Mouse (Mus musculus) neural tube, embryonic 14.5 days (tissue): ENCODE results near the gene Tpgs1. TPM values are rescaled to one million over a fixed set of nuclear protein-coding genes. Genes with fewer than 3 reads are reported as not detected.
A peak's percentile ranks its signal among the peaks of the same experiment; 100 is the strongest.

Experiments
- ATAC-seq: fragments of 200-750 bp; cut with Nextera tagmentation; 2 replicates; pipeline ENCODE4 v1.8.0; 2017; ENCODE audit warnings: low read depth, mild to moderate bottlenecking, moderate TSS enrichment, moderate library complexity
- H3K27ac ChIP-seq: fragments of 300-500 bp; sonication (generic); 2 replicates; pipeline ENCODE4 v1.5.1; 2014; ENCODE audit warnings: low read depth, mild to moderate bottlenecking, control low read depth, low read length, moderate library complexity, mixed read lengths
- H3K27me3 ChIP-seq: fragments of 300-500 bp; sonication (generic); 2 replicates; pipeline ENCODE4 v1.6.1; 2014; ENCODE audit warnings: low read length; ENCODE audit not compliant: control insufficient read depth, insufficient read depth
- H3K36me3 ChIP-seq: fragments of 300-500 bp; sonication (generic); 2 replicates; pipeline ENCODE4 v1.6.1; 2014; ENCODE audit warnings: low read length, mixed read lengths; ENCODE audit not compliant: control insufficient read depth, insufficient read depth
- H3K4me1 ChIP-seq: fragments of 300-500 bp; sonication (generic); 2 replicates; pipeline ENCODE4 v1.6.1; 2014; ENCODE audit warnings: low read length; ENCODE audit not compliant: control insufficient read depth, insufficient read depth
- H3K4me2 ChIP-seq: fragments of 300-500 bp; sonication (generic); 2 replicates; pipeline ENCODE4 v1.6.1; 2014; ENCODE audit warnings: mild to moderate bottlenecking, low read depth, low read length, control low read depth
- H3K4me3 ChIP-seq: fragments of 300-500 bp; sonication (generic); 2 replicates; pipeline ENCODE4 v1.5.1; 2014; ENCODE audit warnings: low read depth, low read length, control low read depth, mixed read lengths
- H3K9ac ChIP-seq: fragments of 300-500 bp; sonication (generic); replicated peaks from 2 replicates; pipeline ENCODE4 v1.6.1; 2014; ENCODE audit warnings: low read depth, mild to moderate bottlenecking, control low read depth, low read length, mixed read lengths
- H3K9me3 ChIP-seq: fragments of 300-500 bp; sonication (generic); 2 replicates; pipeline ENCODE4 v1.6.1; 2016; ENCODE audit warnings: low read length; ENCODE audit not compliant: control insufficient read depth
- WGBS: fragments of 180-500 bp; shearing (Covaris S2); extraction: QIAGEN DNeasy Blood & Tissue Kit; methylation state at CpG from one replicate; pipeline ENCODE4 v1.1.7; 2014; 5-methylcytosine and 5-hydroxymethylcytosine counted together
- polyA plus RNA-seq: library from polyadenylated mRNA; unstranded; fragments of >200 nt; fragmentation: Nextera tagmentation; extraction: Ambion mirVana; gene quantifications from 2 replicates; pipeline ENCODE4 v1.2.1, GENCODE M21; 2014

Tpgs1 gene
- 104 and 118 TPM in 2 replicates for polyA plus RNA-seq

- no peaks in the 10 kb centered on the region for H3K9me3 ChIP-seq
- under 1% methylated on average over 45 of the region's 45 CpGs for WGBS
- H3K27me3 ChIP-seq: no peaks in the 10 kb centered on the region
- no peaks in the 10 kb centered on the region for H3K36me3 ChIP-seq
- H3K4me1 ChIP-seq: peaks cover 17% of the 10 kb centered on the region
- peak; percentile 81 for ATAC-seq
- peak within 1 kb of the TSS; percentile 97 for H3K27ac ChIP-seq
- H3K4me2 ChIP-seq: peak within 1 kb of the TSS; percentile 53
- H3K4me3 ChIP-seq: peak within 1 kb of the TSS; percentile 91
- peak within 1 kb of the TSS; percentile 83 for H3K9ac ChIP-seq
Observed at GRCm38 (mm10) chr10:79668771-79669575, at the start of gene Tpgs1. Gene Tpgs1 (plus strand): TSS chr10:79669369.

GRCm38 (mm10) chr10:79623950-79624349, 45.2 kb upstream of the Tpgs1 start:
- Histone ChIP-seq H3K4me2 (no peak overlapping the region), H3K4me1 (no peaks in the 10 kb centered on the region), H3K4me3 (no peak overlapping the region), H3K9ac (no peak overlapping the region), H3K27ac (no peak overlapping the region), H3K36me3 (no peaks in the 10 kb centered on the region), H3K27me3 (no peaks in the 10 kb centered on the region), H3K9me3 (no peaks in the 10 kb centered on the region)
- 65% methylated on average over 12 of the region's 12 CpGs for WGBS
- ATAC-seq: no peak

GRCm38 (mm10) chr10:79625398-79625797, 43.8 kb upstream of the Tpgs1 start:
- ATAC-seq: no peak
- Histone ChIP-seq H3K27ac (no peak overlapping the region), H3K9me3 (no peaks in the 10 kb centered on the region), H3K4me3 (no peak overlapping the region), H3K27me3 (no peaks in the 10 kb centered on the region), H3K4me2 (no peak overlapping the region), H3K4me1 (no peaks in the 10 kb centered on the region), H3K9ac (no peak overlapping the region), H3K36me3 (no peaks in the 10 kb centered on the region)
- WGBS: 83% methylated on average over 9 of the region's 9 CpGs

- WGBS: 86% methylated on average over 10 of the region's 10 CpGs
- ATAC-seq: no peak
- Histone ChIP-seq H3K4me2 (no peak overlapping the region), H3K27me3 (no peaks in the 10 kb centered on the region), H3K4me3 (no peak overlapping the region), H3K36me3 (no peaks in the 10 kb centered on the region), H3K4me1 (no peaks in the 10 kb centered on the region), H3K27ac (no peak overlapping the region), H3K9me3 (no peaks in the 10 kb centered on the region), H3K9ac (no peak overlapping the region)
Observed at GRCm38 (mm10) chr10:79626156-79626555, 43.0 kb upstream of the Tpgs1 start.

GRCm38 (mm10) chr10:79628377-79628776, 40.8 kb upstream of the Tpgs1 start:
- Histone ChIP-seq H3K36me3 (no peaks in the 10 kb centered on the region), H3K4me1 (no peaks in the 10 kb centered on the region), H3K9me3 (no peaks in the 10 kb centered on the region), H3K27ac (no peak overlapping the region), H3K27me3 (no peaks in the 10 kb centered on the region), H3K4me3 (no peak overlapping the region), H3K4me2 (no peak overlapping the region), H3K9ac (no peak overlapping the region)
- ATAC-seq: no peak
- 84% methylated on average over 5 of the region's 5 CpGs for WGBS

GRCm38 (mm10) chr10:79631432-79631831, 37.7 kb upstream of the Tpgs1 start:
- ATAC-seq: no peak
- Histone ChIP-seq H3K9me3 (no peaks in the 10 kb centered on the region), H3K27ac (no peak overlapping the region)

GRCm38 (mm10) chr10:79633006-79633777, 36.0 kb upstream of the Tpgs1 start:
- no peaks in the 10 kb centered on the region for H3K36me3 ChIP-seq
- H3K27ac ChIP-seq: no peak overlapping the region
- no peak for ATAC-seq
- H3K27me3 ChIP-seq: no peaks in the 10 kb centered on the region
- no peak overlapping the region for H3K4me2 ChIP-seq
- no peak overlapping the region for H3K9ac ChIP-seq
- H3K9me3 ChIP-seq: no peaks in the 10 kb centered on the region
- 85% methylated on average over 17 of the region's 17 CpGs for WGBS
- H3K4me1 ChIP-seq: peaks cover 5% of the 10 kb centered on the region; the same call in 1 of the 2 replicates
- H3K4me3 ChIP-seq: no peak overlapping the region

More at GRCm38 (mm10) chr10:79631432-79631831, 37.7 kb upstream of the Tpgs1 start:
- no peak overlapping the region for H3K4me2 ChIP-seq
- no peak overlapping the region for H3K9ac ChIP-seq
- H3K36me3 ChIP-seq: no peaks in the 10 kb centered on the region
- no peak overlapping the region for H3K4me3 ChIP-seq
- no peaks in the 10 kb centered on the region for H3K27me3 ChIP-seq
- 65% methylated on average over 4 of the region's 4 CpGs for WGBS
- 0 out of 2 replicates have a peak, but pooled peaks cover 1% of the 10 kb centered on the region for H3K4me1 ChIP-seq

GRCm38 (mm10) chr10:79636287-79636686, 32.9 kb upstream of the Tpgs1 start:
- H3K27me3 ChIP-seq: peaks cover 8% of the 10 kb centered on the region; the same call in 1 of the 2 replicates
- peak overlapping the region; percentile 78 for H3K4me2 ChIP-seq
- H3K9me3 ChIP-seq: no peaks in the 10 kb centered on the region
- WGBS: 70% methylated on average over 8 of the region's 8 CpGs
- no peaks in the 10 kb centered on the region for H3K36me3 ChIP-seq
- H3K4me1 ChIP-seq: peaks cover 13% of the 10 kb centered on the region; the same call in 1 of the 2 replicates
- peak overlapping the region; percentile 89 for H3K9ac ChIP-seq
- H3K4me3 ChIP-seq: peak overlapping the region; percentile 79
- peak overlapping the region; percentile 94 for H3K27ac ChIP-seq
- ATAC-seq: no peak; the same call in 1 of the 2 replicates
